Mouse (Mus musculus): ENCODE results near the gene Olfr503. TPM values are rescaled to one million over a fixed set of nuclear protein-coding genes. Genes with fewer than 3 reads are reported as not detected.
A peak's percentile ranks its signal among the peaks of the same experiment; 100 is the strongest.
"Not testable (repeated sequence)": the region's sequence is repeated elsewhere in the genome, so short reads cannot be mapped to it uniquely, and the experiment has no call there.

Gene Olfr503
- not detected in 2 replicates for polyA plus RNA-seq (2012; rRNA removed)

DNA sequence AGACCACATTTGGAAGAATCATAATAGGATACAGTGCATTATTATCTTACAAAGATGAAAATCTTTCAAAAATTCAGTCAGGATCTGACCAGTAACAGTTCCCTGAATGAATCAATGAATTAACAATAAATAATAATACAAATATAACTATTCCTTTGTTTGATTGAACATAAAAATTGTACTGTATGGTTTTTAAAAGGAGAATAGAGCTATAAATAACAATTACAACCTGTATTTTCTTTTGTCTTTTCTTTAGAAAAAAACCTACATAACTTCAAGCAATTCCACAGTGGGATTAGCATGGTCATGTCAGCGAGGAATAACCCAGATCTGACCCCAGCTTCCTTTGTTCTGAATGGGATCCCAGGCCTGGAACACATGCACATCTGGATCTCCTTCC lies at the start of gene Olfr503:
Olfr503 (plus strand) TSS at position 301 of the 400 bp plus-strand sequence.
- H3K27me3 ChIP-seq (ENCODE audit: control insufficient read depth, insufficient read depth, low read length); H3K4me3 ChIP-seq (replicated peaks; ENCODE audit: insufficient read depth, low read depth, low read length); H3K27ac ChIP-seq (ENCODE audit: insufficient read depth, low read length); H3K4me1 ChIP-seq (ENCODE audit: control insufficient read depth, insufficient read depth, low read length); DNase-seq: not testable (repeated sequence)
- WGBS, result 41% methylated on average over 1 of the region's 1 CpGs

DNA sequence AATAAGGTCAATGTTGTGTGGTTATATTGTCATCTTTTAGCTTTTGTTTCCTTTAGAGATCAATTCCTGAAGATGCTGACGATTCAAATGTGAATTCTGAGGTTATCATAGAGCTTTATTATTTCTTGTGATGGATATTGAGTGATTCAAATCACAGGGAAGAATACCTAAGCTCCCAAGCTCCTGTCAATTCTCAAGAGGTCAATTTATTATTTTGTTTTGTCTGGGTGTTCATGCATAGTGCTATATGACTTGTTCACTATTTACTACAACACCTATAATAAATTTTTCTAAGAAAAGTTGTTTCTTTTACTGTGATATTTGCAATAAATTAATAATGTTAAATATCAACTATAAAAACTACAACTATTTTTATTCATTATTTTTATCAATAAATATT lies 19.4 kb upstream of the Olfr503 start, which contains the start of gene Olfr502:
Olfr502 (minus strand) TSS at position 101 of the 400 bp plus-strand sequence.
- DNase-seq, result no peak
- Histone ChIP-seq H3K4me3 (replicated peaks; ENCODE audit: insufficient read depth, low read depth, low read length) (no peak within 1 kb of the TSS), H3K4me1 (ENCODE audit: control insufficient read depth, insufficient read depth, low read length) (no peaks in the 10 kb centered on the region), H3K27me3 (ENCODE audit: control insufficient read depth, insufficient read depth, low read length) (no peaks in the 10 kb centered on the region), H3K27ac (ENCODE audit: insufficient read depth, low read length) (no peak within 1 kb of the TSS)
- WGBS, result 88% methylated on average over 1 of the region's 1 CpGs
- TF ChIP-seq POLR2A (IDR thresholded peaks at IDR 0.05; ENCODE audit: borderline replicate concordance, insufficient read depth, low read length) (no peak), CTCF (IDR thresholded peaks at IDR 0.05; ENCODE audit: borderline replicate concordance, insufficient read depth, low read depth, low read length) (no peak)

DNA sequence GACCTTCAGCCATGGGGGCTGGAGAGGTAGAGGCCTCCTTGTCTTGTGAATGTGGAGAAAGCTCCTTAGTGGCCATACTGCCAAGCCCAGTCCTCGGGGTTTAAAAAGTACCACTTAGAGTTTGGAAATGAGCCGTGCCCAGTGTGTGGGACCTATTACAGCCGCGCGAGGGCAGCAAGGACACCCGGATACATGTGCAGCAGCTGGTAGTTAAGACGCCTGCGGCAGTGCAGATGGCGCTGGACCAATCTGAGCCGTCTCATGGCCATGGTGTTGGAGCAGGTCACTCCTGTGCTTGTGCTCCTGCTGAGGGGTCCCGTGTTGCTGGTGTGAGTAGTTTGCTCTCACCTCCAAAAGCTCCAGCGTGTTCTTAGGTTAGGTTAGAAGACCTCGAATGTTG lies 1.9 kb upstream of the Olfr503 start:
- no peak for DNase-seq
- 83% methylated on average over 13 of the region's 13 CpGs for WGBS
- Histone ChIP-seq H3K4me1 (ENCODE audit: control insufficient read depth, insufficient read depth, low read length) (no peaks in the 10 kb centered on the region), H3K27ac (ENCODE audit: insufficient read depth, low read length) (no peak overlapping the region), H3K27me3 (ENCODE audit: control insufficient read depth, insufficient read depth, low read length) (no peaks in the 10 kb centered on the region), H3K4me3 (replicated peaks; ENCODE audit: insufficient read depth, low read depth, low read length) (no peak overlapping the region)
- TF ChIP-seq POLR2A (IDR thresholded peaks at IDR 0.05; ENCODE audit: borderline replicate concordance, insufficient read depth, low read length) (no peak), CTCF (IDR thresholded peaks at IDR 0.05; ENCODE audit: borderline replicate concordance, insufficient read depth, low read depth, low read length) (no peak)

DNA sequence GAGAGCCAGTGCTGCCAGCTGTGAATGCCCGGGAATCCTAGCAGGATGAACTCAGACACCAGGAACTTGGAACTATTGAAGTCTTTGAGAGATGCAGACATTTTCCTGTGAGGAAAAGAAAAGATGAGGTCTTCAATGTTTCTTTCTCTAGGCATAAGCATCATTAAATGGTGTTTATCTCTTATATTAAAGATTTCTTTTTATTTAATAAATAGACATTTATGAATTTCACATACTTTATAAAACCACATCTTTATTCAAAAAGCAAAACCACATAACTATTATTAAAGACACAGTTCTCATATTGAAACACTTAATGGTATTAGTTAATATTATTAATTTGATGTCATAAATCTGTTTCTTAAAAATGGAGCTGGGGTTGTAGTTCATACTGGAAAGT lies 21.4 kb downstream of the Olfr503 start, which contains the start of gene Olfr504:
Olfr504 (minus strand) TSS at position 101 of the 400 bp plus-strand sequence.
- H3K4me3 ChIP-seq (replicated peaks; ENCODE audit: insufficient read depth, low read depth, low read length), result no peak within 1 kb of the TSS
- no peak for DNase-seq
- H3K4me1 ChIP-seq (ENCODE audit: control insufficient read depth, insufficient read depth, low read length), result no peaks in the 10 kb centered on the region
- WGBS, result 89% methylated on average over 1 of the region's 1 CpGs
- no peak within 1 kb of the TSS for H3K27ac ChIP-seq (ENCODE audit: insufficient read depth, low read length)
- TF ChIP-seq CTCF (IDR thresholded peaks at IDR 0.05; ENCODE audit: borderline replicate concordance, insufficient read depth, low read depth, low read length) (no peak), POLR2A (IDR thresholded peaks at IDR 0.05; ENCODE audit: borderline replicate concordance, insufficient read depth, low read length) (no peak)
- no peaks in the 10 kb centered on the region for H3K27me3 ChIP-seq (ENCODE audit: control insufficient read depth, insufficient read depth, low read length)

DNA sequence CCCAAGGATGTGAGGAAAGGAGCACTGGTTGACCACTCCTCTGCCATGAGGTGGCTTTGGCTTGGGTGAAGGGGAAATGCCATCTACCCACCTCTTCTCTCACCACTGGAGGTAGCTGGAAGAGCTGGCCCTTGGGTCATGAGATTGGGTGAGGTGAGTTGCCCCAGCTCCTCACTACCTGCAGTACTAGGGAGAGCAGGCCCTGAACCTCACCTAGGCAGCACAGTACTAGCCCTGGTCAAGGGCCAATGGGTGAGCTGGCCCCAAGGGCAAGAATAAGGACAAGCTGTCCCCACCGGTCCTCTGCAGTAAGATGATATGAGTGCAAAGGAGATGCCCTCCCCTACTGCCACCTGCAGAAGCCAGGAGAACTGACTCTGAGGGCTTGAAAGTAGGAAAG lies 45.5 kb downstream of the Olfr503 start:
- H3K27me3 ChIP-seq (ENCODE audit: control insufficient read depth, insufficient read depth, low read length), result no peaks in the 10 kb centered on the region
- peak in 1 of 2 experiments; percentile 0 for DNase-seq
- no peak overlapping the region for H3K27ac ChIP-seq (ENCODE audit: insufficient read depth, low read length)
- H3K4me3 ChIP-seq (replicated peaks; ENCODE audit: insufficient read depth, low read depth, low read length), result no peak overlapping the region
- WGBS, result 92% methylated on average over 1 of the region's 1 CpGs
- no peaks in the 10 kb centered on the region for H3K4me1 ChIP-seq (ENCODE audit: control insufficient read depth, insufficient read depth, low read length)
- no peak for TF ChIP-seq POLR2A (IDR thresholded peaks at IDR 0.05; ENCODE audit: borderline replicate concordance, insufficient read depth, low read length)
- no peak for TF ChIP-seq CTCF (IDR thresholded peaks at IDR 0.05; ENCODE audit: borderline replicate concordance, insufficient read depth, low read depth, low read length)

Other genes with a start within 250 kb of the Olfr503 start
- gene Olfr491, start 231.1 kb upstream of the Olfr503 start, polyA plus RNA-seq (2012; rRNA removed), result not detected in 2 replicates
- gene Olfr492, start 220.9 kb upstream of the Olfr503 start, polyA plus RNA-seq (2012; rRNA removed), result not detected in 2 replicates
- gene Olfr493, start 197.5 kb upstream of the Olfr503 start, polyA plus RNA-seq (2012; rRNA removed), result not detected in 2 replicates
- gene Olfr494, start 179.2 kb upstream of the Olfr503 start, polyA plus RNA-seq (2012; rRNA removed), result not detected in 2 replicates
- not detected in 2 replicates for gene Olfr495, start 151.4 kb upstream of the Olfr503 start, polyA plus RNA-seq (2012; rRNA removed)
- not detected in 2 replicates for gene Olfr497, start 124.1 kb upstream of the Olfr503 start, polyA plus RNA-seq (2012; rRNA removed)
- gene Olfr498, start 79.2 kb upstream of the Olfr503 start, polyA plus RNA-seq (2012; rRNA removed), result not detected in 2 replicates
- not detected in 2 replicates for gene Olfr502, start 19.5 kb upstream of the Olfr503 start, polyA plus RNA-seq (2012; rRNA removed)
- not detected in 2 replicates for gene Olfr504, start 21.3 kb downstream of the Olfr503 start, polyA plus RNA-seq (2012; rRNA removed)
- gene Olfr506, start 66.3 kb downstream of the Olfr503 start, polyA plus RNA-seq (2012; rRNA removed), result not detected in 2 replicates
- gene Olfr507, start 77.3 kb downstream of the Olfr503 start, polyA plus RNA-seq (2012; rRNA removed), result not detected in 2 replicates
- gene Olfr508, start 85.5 kb downstream of the Olfr503 start, polyA plus RNA-seq (2012; rRNA removed), result not detected in 2 replicates
- gene Olfr509, start 107.4 kb downstream of the Olfr503 start, polyA plus RNA-seq (2012; rRNA removed), result not detected in 2 replicates
- gene Olfr510, start 121.9 kb downstream of the Olfr503 start, polyA plus RNA-seq (2012; rRNA removed), result not detected in 2 replicates
- gene Olfr512, start 168.8 kb downstream of the Olfr503 start, polyA plus RNA-seq (2012; rRNA removed), result not detected in 2 replicates
- not detected in 2 replicates for gene Olfr513, start 206.4 kb downstream of the Olfr503 start, polyA plus RNA-seq (2012; rRNA removed)

All from cerebellum, adult 2 months (tissue).